Mouse (Mus musculus) liver, embryonic 12.5 days (tissue): ENCODE results near the gene Slc8b1. TPM values are rescaled to one million over a fixed set of nuclear protein-coding genes. Genes with fewer than 3 reads are reported as not detected.
"Not testable (repeated sequence)": the region's sequence is repeated elsewhere in the genome, so short reads cannot be mapped to it uniquely, and the experiment has no call there.

Experiments
- ATAC-seq: fragments of 200-750 bp; cut with Nextera tagmentation; 2 replicates; pipeline ENCODE4 v1.8.0; 2017; ENCODE audit warnings: moderate number of reproducible peaks, mild to moderate bottlenecking, moderate library complexity
- H3K27ac ChIP-seq: fragments of 300-500 bp; sonication (generic); 2 replicates; pipeline ENCODE4 v1.5.1; 2016; ENCODE audit warnings: mild to moderate bottlenecking
- H3K27me3 ChIP-seq: fragments of 300-500 bp; sonication (generic); replicated peaks from 2 replicates; pipeline ENCODE4 v1.6.1; 2016; ENCODE audit warnings: mild to moderate bottlenecking, moderate library complexity
- H3K36me3 ChIP-seq: fragments of 300-500 bp; sonication (generic); 2 replicates; pipeline ENCODE4 v1.6.1; 2016; ENCODE audit warnings: mild to moderate bottlenecking, moderate library complexity
- H3K4me1 ChIP-seq: fragments of 300-500 bp; sonication (generic); 2 replicates; pipeline ENCODE4 v1.6.1; 2016
- H3K4me2 ChIP-seq: fragments of 300-500 bp; sonication (generic); 2 replicates; pipeline ENCODE4 v1.6.1; 2016; ENCODE audit warnings: mild to moderate bottlenecking, moderate library complexity
- H3K4me3 ChIP-seq: fragments of 300-500 bp; sonication (generic); 2 replicates; pipeline ENCODE4 v1.5.1; 2016; ENCODE audit warnings: mild to moderate bottlenecking, moderate library complexity
- H3K9ac ChIP-seq: fragments of 300-500 bp; sonication (generic); 2 replicates; pipeline ENCODE4 v1.6.1; 2016; ENCODE audit warnings: mild to moderate bottlenecking, moderate library complexity
- H3K9me3 ChIP-seq: fragments of 300-500 bp; sonication (generic); replicated peaks from 2 replicates; pipeline ENCODE4 v1.6.1; 2016; ENCODE audit warnings: mild to moderate bottlenecking, moderate library complexity
- WGBS: fragments of 180-500 bp; shearing (Covaris S2); methylation state at CpG from one replicate; pipeline ENCODE4 v1.1.7; 2016; ENCODE audit not compliant: insufficient replicate concordance; 5-methylcytosine and 5-hydroxymethylcytosine counted together
- polyA plus RNA-seq: library from polyadenylated mRNA; unstranded; fragments of >200 nt; fragmentation: Nextera tagmentation; extraction: Ambion mirVana; gene quantifications from 2 replicates; pipeline ENCODE4 v1.2.1, GENCODE M21; 2016

The Slc8b1 gene
- polyA plus RNA-seq, 1 experiment from 2014 or later: 4.2 TPM

DNA sequence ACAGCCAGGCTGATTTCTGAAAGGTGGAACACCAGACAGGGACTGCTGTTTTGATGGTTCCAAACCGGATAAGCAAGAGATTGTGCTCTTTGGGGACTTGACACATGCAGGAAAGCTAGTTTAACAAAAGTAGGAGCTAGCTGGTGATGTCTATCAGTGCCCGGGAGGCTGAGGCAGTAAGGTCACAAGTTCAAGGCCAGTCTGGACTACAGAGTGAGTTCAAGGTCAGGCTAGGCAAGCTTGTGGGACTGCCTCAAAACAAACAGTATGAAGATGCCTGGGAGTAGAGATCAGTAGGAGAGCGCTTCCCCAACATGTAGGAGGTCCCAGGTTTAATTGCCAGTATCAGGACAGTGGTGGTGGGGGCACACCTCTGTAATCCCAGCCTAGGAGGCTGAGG, 13.9 kb upstream of the Slc8b1 start:
- Histone ChIP-seq H3K4me1 (peaks cover 5% of the 10 kb centered on the region), H3K4me2 (no peak overlapping the region), H3K36me3 (peaks cover 49% of the 10 kb centered on the region), H3K27ac (no peak overlapping the region), H3K27me3 (no peaks in the 10 kb centered on the region), H3K9me3 (no peaks in the 10 kb centered on the region), H3K4me3 (no peak overlapping the region), H3K9ac (no peak overlapping the region)
- ATAC-seq: no peak
- 72% methylated on average over 3 of the region's 3 CpGs for WGBS

DNA sequence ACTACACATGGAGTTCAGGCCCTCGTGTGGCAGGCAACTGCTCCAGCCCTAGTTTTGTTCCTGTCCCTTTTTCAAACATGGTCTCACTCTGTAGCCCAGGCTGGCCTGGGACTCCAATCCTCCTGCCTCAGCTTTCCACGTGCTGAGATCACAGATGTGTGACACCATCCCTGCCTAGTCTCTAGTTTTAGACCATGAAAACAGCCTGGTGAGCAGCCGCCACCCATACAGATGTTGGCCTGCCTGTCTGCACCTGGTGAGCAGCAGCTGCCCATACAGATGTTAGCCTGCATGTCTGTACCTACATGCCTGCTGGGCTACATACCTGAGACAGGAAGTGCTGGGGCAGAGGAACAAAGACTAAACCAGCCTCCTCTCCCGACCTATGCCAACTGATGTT, 11.8 kb upstream of the Slc8b1 start:
- H3K9ac ChIP-seq: no peak overlapping the region

DNA sequence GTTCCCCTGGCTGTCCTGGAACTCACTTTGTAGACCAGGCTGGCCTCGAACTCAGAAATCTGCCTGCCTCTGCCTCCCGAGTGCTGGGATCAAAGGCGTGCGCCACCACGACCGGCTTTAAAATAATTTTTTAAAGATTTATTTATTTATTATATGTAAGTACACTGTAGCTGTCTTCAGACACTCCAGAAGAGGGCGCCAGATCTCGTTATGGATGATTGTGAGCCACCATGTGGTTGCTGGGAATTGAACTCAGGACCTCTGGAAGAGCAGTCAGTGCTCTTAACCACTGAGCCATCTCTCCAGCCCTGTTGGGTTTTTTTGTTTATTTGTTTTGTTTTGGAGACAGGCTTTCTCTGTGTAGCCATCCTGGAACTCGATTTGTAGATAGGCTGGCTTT, 10.4 kb upstream of the Slc8b1 start:
- not testable (repeated sequence) for H3K9ac ChIP-seq, ATAC-seq, H3K27me3 ChIP-seq, H3K4me3 ChIP-seq, H3K27ac ChIP-seq, H3K9me3 ChIP-seq, H3K4me2 ChIP-seq
- 73% methylated on average over 9 of the region's 9 CpGs for WGBS
- H3K4me1 ChIP-seq: peaks cover 26% of the 10 kb centered on the region
- peaks cover 18% of the 10 kb centered on the region for H3K36me3 ChIP-seq

More for the DNA sequence above, 11.8 kb upstream of the Slc8b1 start:
- no peaks in the 10 kb centered on the region for H3K27me3 ChIP-seq
- H3K27ac ChIP-seq: no peak overlapping the region
- H3K4me3 ChIP-seq: no peak overlapping the region
- peaks cover 32% of the 10 kb centered on the region for H3K36me3 ChIP-seq
- WGBS: 69% methylated on average over 4 of the region's 4 CpGs
- peaks cover 16% of the 10 kb centered on the region for H3K4me1 ChIP-seq
- H3K4me2 ChIP-seq: no peak overlapping the region
- no peak for ATAC-seq
- no peaks in the 10 kb centered on the region for H3K9me3 ChIP-seq

- Histone ChIP-seq H3K9me3 (no peaks in the 10 kb centered on the region), H3K4me3 (peak overlapping the region; percentile 91), H3K27me3 (no peaks in the 10 kb centered on the region), H3K36me3 (peaks cover 12% of the 10 kb centered on the region), H3K27ac (no peak overlapping the region), H3K4me1 (peaks cover 29% of the 10 kb centered on the region), H3K4me2 (peak overlapping the region; percentile 98), H3K9ac (peak overlapping the region; percentile 87)
- no peak for ATAC-seq
- WGBS: 60% methylated on average over 9 of the region's 9 CpGs
Measured at GRCm38 (mm10) chr5:120502147-120502621, 8.8 kb upstream of the Slc8b1 start.

GRCm38 (mm10) chr5:120502675-120503143, 8.3 kb upstream of the Slc8b1 start:
- Histone ChIP-seq H3K4me1 (peaks cover 29% of the 10 kb centered on the region), H3K27ac (peak overlapping the region; percentile 38; the same call in 1 of the 2 replicates), H3K36me3 (peaks cover 9% of the 10 kb centered on the region), H3K27me3 (no peaks in the 10 kb centered on the region), H3K4me2 (peak overlapping the region; percentile 98), H3K9ac (peak overlapping the region; percentile 87), H3K4me3 (peak overlapping the region; percentile 91), H3K9me3 (no peaks in the 10 kb centered on the region)
- ATAC-seq: peak; percentile 8; the same call in 1 of the 2 replicates
- WGBS: 8% methylated on average over 12 of the region's 12 CpGs

DNA sequence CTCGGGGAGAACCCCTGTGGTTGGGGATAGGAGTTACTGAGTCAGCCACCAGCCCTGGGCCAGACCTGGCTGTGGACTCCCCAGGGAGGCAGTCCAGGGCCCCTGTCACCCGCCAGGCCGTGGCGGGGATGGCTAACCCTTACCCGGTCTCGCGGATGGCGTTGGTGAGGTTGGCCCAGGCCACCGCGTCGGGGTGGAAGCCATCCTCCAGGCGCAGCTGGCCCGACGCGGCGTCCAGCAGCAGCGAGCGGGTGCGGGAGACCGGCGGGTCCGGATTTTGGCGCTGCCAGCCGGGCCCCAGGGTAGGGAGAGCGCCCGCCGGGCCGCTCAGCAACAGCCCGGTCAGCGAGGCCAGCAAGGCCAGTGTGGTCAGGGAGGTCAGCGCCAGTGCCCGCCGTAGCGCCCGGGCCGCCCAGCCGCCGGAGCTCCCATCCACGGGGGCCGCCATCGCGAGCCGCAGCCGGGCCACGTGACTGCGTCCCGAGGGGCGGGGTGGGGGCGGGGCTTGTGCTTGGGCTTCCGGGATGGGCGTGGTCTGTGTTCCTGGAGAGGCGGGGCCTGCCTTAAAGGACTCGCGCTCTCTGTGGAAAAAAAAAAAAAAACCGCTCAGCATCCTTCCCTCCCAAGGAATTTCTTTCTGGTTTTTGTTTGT, 7.7 kb upstream of the Slc8b1 start, which contains the start of gene Plbd2:
Gene Plbd2, minus strand, starts transcription at position 482 of the 652 bp plus-strand sequence.
- Histone ChIP-seq H3K4me1 (peaks cover 29% of the 10 kb centered on the region), H3K27ac (peak within 1 kb of the TSS; percentile 38; the same call in 1 of the 2 replicates)

DNA sequence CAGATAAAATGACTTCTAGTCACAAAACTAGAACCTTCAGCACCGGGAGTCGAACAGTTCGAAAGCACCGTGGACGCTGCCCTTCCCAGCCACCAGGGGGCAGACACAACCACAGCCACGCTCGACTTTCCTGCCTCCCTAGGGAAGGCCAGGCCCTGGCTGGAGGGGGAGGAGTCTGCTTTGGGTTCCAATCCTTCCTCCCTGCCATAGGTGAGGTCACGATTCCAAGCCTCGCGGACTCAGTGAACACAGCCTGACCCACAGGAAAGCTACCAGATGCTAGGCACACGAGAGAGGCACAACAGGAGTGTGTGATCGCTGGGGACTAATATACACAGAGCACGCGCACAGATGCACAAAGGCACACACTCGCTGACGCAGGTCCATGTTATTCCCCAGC, 5.6 kb upstream of the Slc8b1 start:
- H3K9ac ChIP-seq: peak overlapping the region; percentile 17; the same call in 1 of the 2 replicates
- no peaks in the 10 kb centered on the region for H3K36me3 ChIP-seq
- WGBS: 19% methylated on average over 16 of the region's 16 CpGs
- H3K4me2 ChIP-seq: peak overlapping the region; percentile 55
- ATAC-seq: peak; percentile 57
- H3K9me3 ChIP-seq: no peaks in the 10 kb centered on the region
- H3K27me3 ChIP-seq: no peaks in the 10 kb centered on the region
- H3K27ac ChIP-seq: no peak overlapping the region
- H3K4me3 ChIP-seq: peak overlapping the region; percentile 21; the same call in 1 of the 2 replicates
- peaks cover 31% of the 10 kb centered on the region for H3K4me1 ChIP-seq

More for the DNA sequence above, 7.7 kb upstream of the Slc8b1 start, which contains the start of gene Plbd2:
- Histone ChIP-seq H3K9me3 (no peaks in the 10 kb centered on the region), H3K9ac (peak within 1 kb of the TSS; percentile 87), H3K27me3 (no peaks in the 10 kb centered on the region), H3K4me2 (peak within 1 kb of the TSS; percentile 98), H3K36me3 (peaks cover 7% of the 10 kb centered on the region), H3K4me3 (peak within 1 kb of the TSS; percentile 91)
- WGBS: under 1% methylated on average over 55 of the region's 55 CpGs
- ATAC-seq: peak; percentile 67

- no peak for ATAC-seq
- no peak overlapping the region for H3K27ac ChIP-seq
- WGBS: 53% methylated on average over 9 of the region's 9 CpGs
- peak overlapping the region; percentile 17; the same call in 1 of the 2 replicates for H3K9ac ChIP-seq
- no peaks in the 10 kb centered on the region for H3K36me3 ChIP-seq
- no peaks in the 10 kb centered on the region for H3K9me3 ChIP-seq
- no peak overlapping the region for H3K4me3 ChIP-seq
- H3K4me1 ChIP-seq: peaks cover 35% of the 10 kb centered on the region
- H3K27me3 ChIP-seq: no peaks in the 10 kb centered on the region
- peak overlapping the region; percentile 55 for H3K4me2 ChIP-seq
Measured at GRCm38 (mm10) chr5:120505781-120506180, 5.2 kb upstream of the Slc8b1 start.

GRCm38 (mm10) chr5:120506490-120506889, 4.5 kb upstream of the Slc8b1 start:
- Histone ChIP-seq H3K4me3 (no peak overlapping the region), H3K4me1 (peaks cover 42% of the 10 kb centered on the region), H3K36me3 (no peaks in the 10 kb centered on the region), H3K4me2 (no peak overlapping the region), H3K27ac (no peak overlapping the region), H3K9me3 (no peaks in the 10 kb centered on the region), H3K27me3 (no peaks in the 10 kb centered on the region), H3K9ac (no peak overlapping the region)
- ATAC-seq: no peak
- WGBS: 67% methylated on average over 9 of the region's 9 CpGs

DNA sequence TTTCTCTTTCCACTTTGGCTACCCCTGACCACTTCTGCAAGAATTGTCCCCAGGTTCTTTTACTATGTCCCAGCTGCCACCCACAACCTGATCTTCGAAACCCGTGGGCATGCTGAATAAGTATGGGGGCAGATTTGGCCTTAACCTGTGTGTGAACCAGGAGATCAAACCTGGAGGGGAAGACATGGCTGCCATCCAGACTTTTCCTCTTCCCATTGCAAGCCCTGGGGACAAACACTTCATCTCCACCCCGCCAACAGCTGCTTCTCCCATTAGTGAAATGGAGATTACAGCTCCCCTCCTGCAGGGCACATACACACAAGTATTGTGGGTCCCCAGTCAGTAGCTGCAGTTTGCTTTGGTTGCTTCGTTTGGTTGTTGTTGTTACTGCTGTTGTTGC, 3.7 kb upstream of the Slc8b1 start:
- no peak overlapping the region for H3K9ac ChIP-seq
- H3K9me3 ChIP-seq: no peaks in the 10 kb centered on the region
- no peak overlapping the region for H3K4me3 ChIP-seq
- H3K36me3 ChIP-seq: no peaks in the 10 kb centered on the region
- WGBS: 51% methylated on average over 4 of the region's 4 CpGs
- no peak overlapping the region for H3K4me2 ChIP-seq
- H3K4me1 ChIP-seq: peaks cover 42% of the 10 kb centered on the region
- no peak overlapping the region for H3K27ac ChIP-seq
- ATAC-seq: no peak
- H3K27me3 ChIP-seq: no peaks in the 10 kb centered on the region; the same call in 1 of the 2 replicates

DNA sequence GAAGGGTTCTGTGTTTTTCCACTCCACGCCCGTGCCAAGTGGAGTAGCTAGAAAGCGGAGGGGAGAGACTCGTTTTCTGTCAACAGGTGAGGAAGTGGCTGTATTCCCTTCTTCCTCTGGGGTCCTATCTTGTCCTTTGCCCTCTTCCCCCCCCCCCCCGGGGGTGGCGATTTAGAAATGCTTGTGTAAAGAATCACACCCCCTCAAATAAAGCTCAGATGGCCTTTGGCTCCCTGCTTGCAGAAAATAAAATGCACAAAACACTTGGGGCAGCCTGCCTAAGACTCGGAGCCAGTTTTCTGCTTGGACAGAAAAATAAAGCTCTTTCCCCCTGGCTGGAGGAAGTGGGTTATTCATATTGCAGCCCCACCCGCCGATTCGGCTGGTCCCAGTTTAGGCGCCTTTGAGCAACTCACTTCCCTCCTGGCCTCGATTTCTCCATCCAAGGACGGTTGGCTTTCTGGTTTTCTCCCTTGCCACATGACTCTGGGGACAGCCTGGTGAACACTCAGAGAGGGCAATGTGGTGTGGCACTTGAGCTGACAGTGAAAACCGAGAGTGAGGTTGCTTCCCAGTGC, 764 bp downstream of the Slc8b1 start:
- Histone ChIP-seq H3K27ac (peak overlapping the region; percentile 7; the same call in 1 of the 2 replicates), H3K4me1 (peaks cover 57% of the 10 kb centered on the region), H3K9me3 (no peaks in the 10 kb centered on the region), H3K4me3 (peak overlapping the region; percentile 62), H3K27me3 (no peaks in the 10 kb centered on the region; the same call in 1 of the 2 replicates), H3K4me2 (peak overlapping the region; percentile 84), H3K9ac (peak overlapping the region; percentile 61), H3K36me3 (no peaks in the 10 kb centered on the region)
- WGBS: 8% methylated on average over 14 of the region's 14 CpGs
- ATAC-seq: no peak
